Mouse (Mus musculus) gonadal fat pad, adult 2 months (tissue): ENCODE data around the gene Rmdn3. TPM values are rescaled to one million over a fixed set of nuclear protein-coding genes. Genes with fewer than 3 reads are reported as not detected.

ENCODE experiments used
- DNase-seq: peaks from one replicate; pipeline ENCODE4 v3.0.0-alpha.2; 2012; ENCODE audit warnings: low read depth
- polyA plus RNA-seq: library from polyadenylated mRNA; depleted of rRNA; stranded (reverse); fragments of >200 nt; gene quantifications from 2 replicates; pipeline ENCODE4 v1.2.3, GENCODE M21; 2012

Gene Rmdn3
- polyA plus RNA-seq, 1 experiment = 24.5 TPM

DNA sequence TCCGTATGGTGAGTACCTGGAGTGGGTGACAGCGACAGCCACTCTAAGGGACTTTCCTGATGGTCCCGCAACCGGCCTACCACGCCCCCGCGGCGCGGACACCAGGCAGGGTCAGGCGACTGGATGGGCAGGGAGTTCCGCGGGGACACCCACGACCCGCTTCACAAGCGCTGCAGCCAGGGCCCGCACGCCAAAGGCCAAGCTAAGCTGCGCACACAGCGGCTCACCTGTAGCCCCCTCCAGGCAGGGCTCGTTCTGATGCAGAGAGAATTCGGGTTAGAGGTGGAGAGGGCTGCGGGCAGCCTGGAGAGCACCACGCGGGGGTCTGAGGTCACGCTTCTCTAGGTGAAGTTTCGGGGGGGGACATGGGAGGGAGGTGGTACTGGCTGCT, 11.0 kb upstream of the Rmdn3 start:
- no peak for DNase-seq

DNA sequence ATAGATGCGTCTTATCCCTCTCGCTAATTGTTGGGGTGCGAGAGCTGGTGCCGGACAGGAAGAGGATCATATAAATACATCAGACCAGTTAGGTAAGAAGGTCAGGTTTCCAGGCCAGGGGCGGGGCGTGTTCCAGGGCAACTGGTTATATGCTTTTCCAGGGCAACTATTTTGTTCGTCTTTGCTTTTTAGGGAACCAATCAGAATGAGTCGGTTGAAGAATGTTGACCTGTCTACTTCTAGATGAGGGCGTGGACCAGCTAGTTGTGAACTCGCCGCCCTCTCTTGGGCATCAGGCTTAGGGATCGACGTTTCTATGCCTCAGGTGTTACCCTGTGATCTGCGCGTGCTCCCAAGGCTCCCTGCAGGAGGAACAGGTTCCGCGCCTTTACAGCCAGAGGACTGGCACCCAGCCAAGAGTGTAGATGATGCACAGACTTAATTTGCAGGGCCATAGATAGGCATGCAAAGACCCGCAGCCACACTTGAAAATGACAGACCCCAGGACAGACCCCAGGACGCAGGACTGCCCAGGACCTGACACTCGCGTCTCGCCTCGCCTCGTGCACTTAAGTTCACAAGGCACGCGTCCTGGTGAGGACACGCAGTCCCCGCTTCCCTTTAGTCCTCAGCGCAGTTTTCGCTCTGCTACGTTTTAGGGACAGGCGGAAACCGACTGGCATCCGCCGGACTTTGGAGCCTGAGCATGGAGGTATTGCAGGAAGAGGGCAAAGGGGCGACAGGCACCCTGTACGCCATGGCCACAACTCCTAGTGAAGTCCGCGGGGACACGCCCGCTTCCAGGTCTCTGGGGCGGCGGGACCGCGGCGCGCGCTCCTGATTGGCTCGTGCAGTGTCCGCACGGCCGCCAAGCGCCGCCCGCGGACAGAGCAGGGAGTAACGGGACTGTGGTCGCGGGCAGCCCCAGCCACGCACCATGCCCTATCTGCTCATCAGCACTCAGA, 10.3 kb upstream of the Rmdn3 start, which contains the start of gene Gchfr:
Gchfr (plus strand) TSS at position 873 of the 965 bp plus-strand sequence.
- DNase-seq = no peak

DNA sequence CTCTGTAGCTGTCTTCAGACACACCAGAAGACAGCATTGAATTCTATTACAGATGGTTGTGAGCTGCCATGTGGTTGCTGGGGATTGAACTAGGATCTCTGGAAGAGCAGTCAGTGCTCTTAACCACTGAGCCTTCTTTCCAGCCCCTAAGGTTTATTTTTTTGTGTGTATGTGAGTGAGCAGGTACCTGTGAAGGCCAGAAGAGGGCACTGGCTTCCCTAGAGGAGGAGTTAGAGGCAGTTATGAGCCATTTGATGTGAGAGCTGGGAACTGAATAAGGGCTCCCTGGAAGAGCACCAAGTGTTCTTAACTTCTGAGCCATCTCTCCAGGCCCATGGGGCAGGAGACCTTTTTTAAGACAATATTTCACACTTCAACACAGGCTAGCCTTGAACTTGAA, 8.6 kb upstream of the Rmdn3 start:
- DNase-seq = no peak

DNA sequence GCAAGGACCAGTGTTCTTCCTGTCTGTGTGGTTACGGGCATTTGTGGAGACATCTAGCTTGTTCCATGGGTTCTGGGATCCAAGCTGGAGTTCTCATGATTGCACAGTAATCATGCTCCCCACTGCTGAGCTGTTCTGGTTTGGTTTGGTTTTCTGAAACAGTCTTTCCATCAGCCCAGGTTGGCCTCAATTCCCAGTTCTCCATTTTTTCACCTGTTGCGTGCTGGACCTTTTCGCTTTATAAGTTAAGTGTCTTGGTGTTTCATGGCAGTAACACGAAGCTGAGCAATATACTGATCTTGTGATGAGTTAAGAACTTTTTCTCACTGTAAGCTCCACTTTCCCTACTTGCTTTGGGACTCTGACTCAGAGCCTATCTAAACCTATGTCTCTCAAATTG, 7.2 kb upstream of the Rmdn3 start:
- DNase-seq = no peak

DNA sequence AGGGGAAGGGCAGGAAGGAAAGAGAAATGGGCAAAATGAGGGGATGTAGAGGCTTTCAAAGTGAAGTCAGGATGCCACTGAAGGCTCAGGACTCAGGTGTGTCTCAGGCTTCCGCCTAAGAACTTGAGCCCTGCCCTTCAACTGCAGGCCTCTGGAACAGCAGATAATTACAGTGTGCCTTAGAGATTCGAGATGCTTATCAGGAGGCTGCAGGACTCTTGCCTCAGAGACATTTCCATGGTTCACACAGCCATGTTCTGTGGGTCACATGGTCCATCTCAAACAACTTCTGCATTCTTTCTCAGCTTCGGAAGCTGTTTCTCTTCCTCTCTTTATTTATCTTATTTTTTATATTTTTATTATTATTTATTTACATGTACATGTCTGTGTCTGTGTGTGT, 6.3 kb upstream of the Rmdn3 start:
- no peak for DNase-seq

DNA sequence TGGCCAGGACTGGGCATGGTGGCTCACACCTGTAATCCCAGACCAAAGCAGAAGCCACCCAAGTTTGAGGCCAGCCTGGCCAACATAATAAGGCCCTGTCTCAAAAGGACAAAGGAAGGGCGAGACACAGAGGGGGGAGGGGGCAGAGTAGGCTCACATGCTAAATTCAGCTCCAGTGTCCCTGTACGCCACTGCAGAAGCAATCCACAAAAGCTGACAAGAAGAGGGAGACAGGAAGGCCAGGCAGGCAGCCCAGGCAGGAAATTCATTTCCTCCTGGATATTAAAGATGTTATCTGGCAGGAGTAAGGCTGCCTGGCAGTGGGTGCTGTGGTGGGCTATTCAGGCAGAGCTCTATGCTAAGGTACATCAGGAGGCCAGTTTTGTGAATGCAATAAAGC, 4.4 kb upstream of the Rmdn3 start:
- DNase-seq = no peak

DNA sequence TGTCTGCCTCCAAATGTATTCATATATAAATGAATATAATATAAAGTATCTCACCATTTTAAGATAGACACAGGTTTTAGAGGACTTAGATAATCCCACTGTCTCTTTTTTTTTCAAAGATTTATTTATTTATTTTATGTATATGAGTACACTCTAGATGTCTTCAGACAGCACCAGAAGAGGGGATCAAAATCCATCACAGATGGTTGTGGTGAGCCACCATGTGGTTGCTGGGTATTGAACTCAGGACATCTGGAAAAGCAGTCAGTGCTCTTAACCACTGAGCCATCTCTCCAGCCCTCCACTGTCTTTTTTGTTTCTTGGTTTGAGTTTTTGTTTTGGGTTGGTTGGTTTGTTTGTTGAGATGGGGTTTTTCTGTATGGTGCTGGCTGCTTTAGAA, 1.0 kb upstream of the Rmdn3 start:
- DNase-seq = no peak

DNA sequence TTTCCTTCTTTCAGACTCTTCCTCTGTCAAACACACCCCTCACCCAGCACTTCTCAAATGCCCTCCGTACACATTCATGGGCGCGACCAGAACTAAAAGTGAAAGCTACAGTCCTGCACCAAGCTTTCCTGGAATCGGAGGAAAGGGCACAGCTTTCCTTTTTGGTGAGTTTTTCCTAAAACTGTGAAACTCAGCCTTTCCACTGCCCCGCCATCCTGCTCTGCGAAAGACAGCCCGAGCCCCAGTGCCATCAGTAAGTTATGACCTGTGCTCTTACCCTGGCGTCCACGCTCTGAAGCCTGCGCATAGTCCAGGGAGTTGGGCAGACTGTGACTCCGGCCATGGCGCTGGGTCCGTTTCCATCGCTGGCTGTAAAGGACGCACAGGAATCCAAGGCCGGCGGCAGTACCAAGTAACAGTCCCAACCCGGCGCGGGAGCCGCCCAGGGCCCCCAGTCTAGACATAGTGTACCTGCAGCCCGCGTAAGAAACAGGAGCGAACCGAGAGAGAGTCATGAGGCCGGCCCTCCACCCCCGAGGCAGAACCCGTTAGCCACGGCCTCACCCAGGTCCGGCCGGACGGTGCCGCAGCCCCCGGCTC, 653 bp downstream of the Rmdn3 start:
- no peak for DNase-seq

DNA sequence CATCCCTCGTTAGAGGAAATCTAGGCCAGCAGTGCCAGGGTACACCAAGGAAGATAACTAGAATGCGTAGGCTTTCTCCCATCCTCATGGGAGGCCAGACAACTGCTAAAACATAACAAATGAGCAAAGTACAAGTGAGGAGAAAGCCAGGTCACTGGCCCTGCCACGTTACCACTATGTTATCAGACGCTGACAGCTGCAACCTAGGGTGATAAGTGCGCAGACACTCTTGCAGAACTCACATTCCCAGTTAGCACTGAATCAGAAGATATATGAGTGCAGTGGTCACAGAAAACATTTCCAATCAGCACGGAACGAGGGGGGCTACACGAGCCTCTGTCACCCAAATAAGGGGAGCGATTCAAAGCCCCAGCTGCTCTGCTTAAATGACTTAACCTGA, 1.4 kb downstream of the Rmdn3 start:
- no peak for DNase-seq

DNA sequence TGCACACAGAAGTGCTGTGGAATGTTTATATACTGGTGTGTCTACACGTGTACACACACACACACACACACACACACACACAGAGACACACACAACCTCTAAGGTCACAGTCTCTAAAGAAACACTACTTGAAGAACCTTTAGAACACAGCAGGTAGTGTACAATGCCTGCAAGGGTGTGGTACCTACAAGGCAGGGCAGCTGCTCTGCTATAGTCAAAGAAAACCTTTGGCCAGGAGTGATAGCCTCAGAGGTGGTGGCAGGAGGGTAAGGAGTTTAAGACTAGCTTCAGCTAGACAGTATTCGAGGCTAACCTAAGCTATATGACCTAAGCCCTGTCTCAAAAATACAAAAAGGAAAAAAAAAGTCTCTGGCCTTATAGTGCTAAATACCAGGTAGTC, 2.2 kb downstream of the Rmdn3 start:
- no peak for DNase-seq

DNA sequence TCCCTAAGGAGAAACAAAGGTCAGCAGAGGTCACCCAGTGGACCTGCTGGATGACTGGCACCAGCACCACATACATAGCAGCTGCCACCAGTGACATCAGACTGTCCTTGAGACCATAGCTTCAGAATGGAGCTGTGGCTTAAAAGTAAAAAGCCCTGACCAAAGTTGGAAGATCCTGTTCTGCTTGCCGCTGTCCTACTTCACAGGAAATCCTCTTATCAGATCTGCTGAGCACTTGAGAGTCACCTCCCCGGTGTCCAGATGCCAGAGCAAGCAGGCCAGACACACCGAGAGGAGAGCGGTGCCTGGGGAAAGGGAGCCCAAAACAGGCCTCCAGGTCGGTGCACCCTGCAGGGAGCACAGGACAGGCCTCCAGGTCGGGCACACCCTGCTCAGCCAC, 4.6 kb downstream of the Rmdn3 start:
- DNase-seq = no peak

DNA sequence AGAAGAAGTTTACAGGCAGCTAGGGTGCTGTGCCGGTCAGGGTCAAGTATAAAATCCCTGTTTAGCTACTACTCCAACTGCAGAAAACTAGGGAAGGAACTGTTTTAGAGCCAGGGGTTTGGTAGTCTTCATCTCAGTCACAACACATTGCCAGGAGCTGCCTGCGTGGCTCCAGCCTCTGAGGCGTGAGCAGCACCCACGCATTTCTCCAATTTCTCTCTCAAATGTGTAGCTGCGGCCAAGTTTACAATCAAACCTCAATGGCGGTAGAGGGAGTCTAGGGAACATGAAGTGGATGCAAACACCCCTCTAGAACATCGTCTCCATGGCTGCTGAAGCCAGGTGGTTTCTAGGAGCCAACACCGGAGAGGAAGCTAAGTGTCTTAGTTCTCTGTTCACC, 9.1 kb downstream of the Rmdn3 start:
- DNase-seq = no peak

DNA sequence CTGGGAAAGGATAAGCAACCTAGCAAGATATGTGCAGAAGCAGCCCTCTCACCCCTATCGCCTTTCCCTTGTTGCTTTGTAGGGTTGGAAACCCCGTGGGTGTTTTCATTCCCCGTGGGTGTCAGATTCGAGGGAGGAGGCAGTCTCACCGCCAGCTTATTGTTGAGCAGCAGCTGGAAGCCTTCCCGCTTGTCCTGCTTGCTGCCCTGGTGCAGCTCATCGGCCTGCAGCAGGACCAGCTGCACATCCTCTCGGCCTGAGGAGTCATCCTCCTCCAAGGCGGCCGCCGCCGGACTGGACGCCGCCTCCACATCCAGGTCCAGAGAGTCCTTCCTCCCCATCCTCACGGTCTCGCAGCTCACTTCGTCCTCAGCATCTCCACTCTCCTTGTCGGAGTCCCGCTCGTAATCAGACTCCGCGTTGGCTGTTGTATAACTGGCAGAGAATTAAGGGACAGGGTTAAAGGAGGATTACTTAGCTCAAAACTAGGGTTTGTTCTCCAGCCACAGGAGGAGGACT, 9.6 kb downstream of the Rmdn3 start:
- DNase-seq = no peak

DNA sequence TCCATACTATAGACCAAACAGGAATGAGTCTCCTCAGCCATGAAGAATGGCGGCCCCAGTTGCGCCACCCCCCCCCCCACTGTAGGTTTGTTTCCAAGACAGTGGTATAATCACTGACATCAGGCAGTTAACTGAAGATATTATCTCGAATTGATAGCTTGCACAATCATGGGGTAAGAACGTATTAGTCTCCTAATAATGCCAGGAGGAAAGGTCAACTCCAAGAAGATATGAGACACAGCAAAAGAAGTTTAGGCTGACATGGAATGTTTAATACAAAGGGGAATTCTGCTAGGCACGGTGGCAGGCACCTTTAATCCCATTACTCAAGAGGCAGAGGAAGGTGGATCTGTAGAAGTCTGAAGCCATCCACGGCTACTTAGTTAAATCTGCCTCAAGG, 10.4 kb downstream of the Rmdn3 start:
- DNase-seq = peak; percentile 63

DNA sequence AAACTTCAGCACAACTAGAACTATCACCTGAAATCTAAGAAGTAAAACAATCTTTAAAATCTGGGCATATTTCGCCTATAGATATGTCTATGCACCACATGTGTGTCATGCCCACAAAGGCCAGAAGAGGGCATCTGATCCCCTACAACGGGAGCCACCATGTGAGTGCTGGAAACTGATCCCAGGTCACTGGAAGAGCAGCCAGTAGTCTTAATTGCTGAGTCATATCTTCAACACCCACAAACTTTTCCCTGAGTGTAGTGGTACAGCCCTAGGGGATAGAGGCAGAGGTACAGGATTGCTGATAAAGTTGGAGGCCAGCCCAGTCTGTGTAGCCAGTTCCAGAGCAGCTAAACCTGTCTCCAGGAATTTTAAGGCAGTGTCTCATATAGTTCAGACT, 11.6 kb downstream of the Rmdn3 start:
- peak; percentile 85 for DNase-seq

DNA sequence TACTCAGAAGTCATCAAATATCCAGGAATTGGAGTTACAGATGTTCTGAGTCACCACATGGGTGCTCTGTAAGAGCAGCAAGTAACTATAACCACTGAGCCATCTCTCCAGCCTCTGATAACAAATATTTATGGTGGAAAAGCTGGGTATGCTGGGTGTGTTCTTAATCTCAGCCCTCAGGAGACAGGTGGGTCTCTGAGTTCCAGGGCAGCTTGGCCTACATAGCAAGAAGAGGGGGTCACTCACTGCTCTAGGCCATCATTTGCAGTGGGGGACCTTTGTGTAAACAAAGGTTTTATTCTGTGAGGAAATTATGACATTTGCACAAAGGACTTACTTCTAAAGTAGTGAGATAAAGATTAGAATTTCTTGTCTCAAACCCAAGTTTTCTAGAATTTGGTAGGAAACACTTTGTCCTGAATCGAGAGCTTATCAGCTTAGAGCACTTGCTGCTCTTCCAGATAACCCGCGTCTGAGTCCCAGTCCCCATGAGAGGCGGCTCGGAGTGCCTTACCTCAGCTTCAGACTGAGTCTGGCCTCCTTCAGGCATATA, 20.4 kb downstream of the Rmdn3 start:
- DNase-seq = no peak

DNA sequence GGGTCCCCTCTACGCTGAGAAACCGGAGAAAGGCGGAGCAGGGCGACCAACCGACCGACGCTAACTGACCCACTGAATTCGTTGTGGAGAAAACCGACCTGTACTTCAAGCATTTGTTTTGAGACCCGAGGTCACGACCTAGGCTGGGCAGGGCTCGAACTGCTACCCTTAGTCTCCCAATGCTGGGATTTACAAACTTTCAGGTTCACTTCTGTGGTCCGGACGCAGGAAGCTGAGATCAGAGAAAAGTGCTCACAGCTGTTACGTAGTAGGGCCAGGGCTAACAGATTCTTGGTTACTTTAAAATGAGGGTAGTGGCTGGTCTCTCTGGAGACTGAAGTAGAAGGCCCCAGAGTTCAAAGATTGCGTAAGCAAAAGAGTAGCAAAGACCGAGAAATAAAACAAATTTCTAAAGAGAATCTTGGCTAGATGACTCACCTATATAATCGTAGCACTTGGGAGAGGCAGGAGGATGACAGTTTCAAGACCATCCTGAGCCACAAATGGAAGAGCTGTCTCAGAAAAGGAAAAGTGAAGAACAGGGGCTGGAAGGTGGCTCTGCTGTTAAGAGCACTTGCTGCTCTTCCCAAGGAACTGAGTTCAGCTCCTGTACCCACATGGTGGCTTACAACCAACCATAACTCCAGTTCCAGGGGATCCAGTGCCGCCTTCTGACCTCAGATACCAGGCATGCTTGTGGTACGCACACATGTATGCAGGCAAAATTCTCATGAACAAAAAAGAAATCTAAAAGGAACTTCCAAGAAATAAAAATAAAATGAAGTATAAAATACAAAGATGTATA, 43.5 kb downstream of the Rmdn3 start:
- DNase-seq = no peak

DNA sequence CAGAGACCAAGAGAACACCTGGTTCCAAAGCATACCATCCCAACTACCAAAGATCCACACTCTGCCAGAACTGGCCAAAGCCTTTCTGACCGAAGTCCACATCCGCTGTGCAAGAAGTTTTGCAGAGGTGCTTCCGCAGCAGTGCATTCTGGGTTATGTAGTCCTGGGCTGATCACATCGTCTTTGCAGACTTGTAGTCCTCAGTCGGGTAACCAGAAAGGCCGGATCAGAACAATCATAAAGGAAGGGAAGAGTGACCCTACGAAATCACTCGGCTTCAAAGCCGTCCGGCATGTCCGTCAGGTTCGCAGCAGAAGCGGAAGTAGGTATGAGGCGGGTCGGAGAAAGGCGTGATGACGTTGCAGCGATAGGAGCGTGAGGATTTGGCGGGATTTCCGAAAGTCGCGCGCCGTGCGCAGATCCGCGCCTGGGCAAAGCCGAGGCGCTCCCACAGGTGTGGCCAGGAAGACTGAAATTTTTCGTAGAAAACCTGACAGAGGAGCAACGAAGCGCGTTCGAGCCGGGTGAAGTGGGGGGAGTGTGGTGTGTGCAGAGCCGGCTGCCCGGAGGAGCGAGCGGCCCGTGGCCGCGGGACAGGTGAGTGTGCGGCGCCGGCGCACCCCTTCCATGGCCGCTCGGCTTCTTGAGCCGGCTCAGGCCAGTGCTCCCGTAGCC, 44.3 kb downstream of the Rmdn3 start, which contains the start of gene Rad51:
Rad51 (plus strand) TSS at position 356 of the 675 bp plus-strand sequence.
- peak; percentile 81 for DNase-seq

DNA sequence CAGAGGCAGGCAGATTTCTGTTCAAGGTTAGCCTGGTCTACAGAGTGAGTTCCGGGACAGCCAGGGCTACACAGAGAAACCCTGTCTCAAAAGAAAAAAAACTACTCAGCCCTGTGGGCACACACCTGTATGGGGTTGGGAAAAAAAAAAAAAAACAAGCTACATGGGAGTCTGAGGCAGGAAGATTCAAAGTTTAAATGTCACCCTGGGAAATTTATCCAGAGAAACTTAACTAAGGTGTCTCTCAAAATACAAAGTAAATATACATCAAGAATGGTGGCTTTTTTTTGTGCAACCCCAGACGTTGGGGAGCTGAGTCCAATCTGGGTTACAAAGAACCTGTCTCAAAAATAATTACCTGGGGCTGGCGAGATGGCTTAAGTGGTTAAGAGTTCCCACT, 45.8 kb downstream of the Rmdn3 start:
- DNase-seq = no peak

DNA sequence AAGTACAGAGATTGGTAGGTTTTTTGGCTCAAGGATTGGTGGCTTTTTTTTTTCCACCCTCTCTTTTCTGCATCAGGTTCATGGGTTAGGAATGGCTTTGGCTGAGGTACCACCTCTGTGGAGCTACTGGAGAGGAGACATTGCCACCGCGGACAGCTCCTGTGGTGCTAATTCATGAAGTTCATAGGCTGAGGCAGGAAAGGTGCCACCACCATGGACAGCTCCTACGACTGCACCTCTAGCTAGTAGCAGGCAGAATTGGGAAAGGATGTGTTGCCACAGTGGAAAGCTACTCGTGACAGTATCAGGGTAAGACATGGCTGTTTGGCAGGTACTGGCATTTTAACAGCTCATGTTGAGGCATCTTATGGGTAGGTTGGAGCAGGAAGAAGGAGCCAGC, 48.3 kb downstream of the Rmdn3 start:
- no peak for DNase-seq

DNA sequence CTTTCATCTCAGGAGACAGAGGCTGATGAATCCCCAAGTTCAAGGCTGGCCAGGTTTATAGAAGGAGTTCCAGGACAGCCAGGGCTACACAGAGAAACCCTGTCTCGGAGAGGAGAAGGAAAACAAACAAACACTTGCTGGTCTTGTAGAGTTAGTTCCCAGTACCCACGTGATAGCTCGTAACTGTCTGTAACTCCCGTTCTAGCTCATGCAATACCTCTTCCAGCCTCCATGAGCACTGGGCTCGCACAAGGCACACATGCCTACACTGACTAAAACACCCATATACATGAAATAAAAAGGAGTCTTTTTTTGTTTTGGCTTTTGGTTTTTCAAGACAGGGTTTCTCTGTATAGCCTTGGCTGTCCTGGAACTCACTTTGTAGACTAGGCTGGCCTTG, 50.3 kb downstream of the Rmdn3 start:
- no peak for DNase-seq
